Mouse (Mus musculus): Measurements from ENCODE around the gene Otx2.

Otx2 gene

GRCm38 (mm10) chr14:48673541-48673940 is at the start of gene Otx2:
Gene Otx2 (minus strand): TSS chr14:48673819.
- no peak for DNase-seq (ENCODE audit: low spot score in 2 of 2)

GRCm38 (mm10) chr14:48722763-48723162 is 49.1 kb upstream of the Otx2 start:
- no peak for DNase-seq (ENCODE audit: low spot score in 2 of 2)

- DNase-seq (ENCODE audit: low spot score in 2 of 2): no peak
These were observed 45.7 kb upstream of the Otx2 start for GRCm38 (mm10) chr14:48719296-48719695.

- DNase-seq (ENCODE audit: low spot score in 2 of 2): no peak
These were observed 44.1 kb upstream of the Otx2 start for GRCm38 (mm10) chr14:48717632-48718279.

- no peak for DNase-seq (ENCODE audit: low spot score in 2 of 2)
These were observed 42.8 kb upstream of the Otx2 start for GRCm38 (mm10) chr14:48716456-48716855.

- no peak for DNase-seq (ENCODE audit: low spot score in 2 of 2)
These were observed 37.3 kb upstream of the Otx2 start for GRCm38 (mm10) chr14:48710871-48711370.

- no peak for DNase-seq (ENCODE audit: low spot score in 2 of 2)
These were observed 36.6 kb upstream of the Otx2 start for GRCm38 (mm10) chr14:48710062-48710870.

- no peak for DNase-seq (ENCODE audit: low spot score in 2 of 2)
These were observed 35.9 kb upstream of the Otx2 start for GRCm38 (mm10) chr14:48709371-48710061.

- DNase-seq (ENCODE audit: low spot score in 2 of 2): no peak
These were observed 34.3 kb upstream of the Otx2 start for GRCm38 (mm10) chr14:48707844-48708383.

- no peak for DNase-seq (ENCODE audit: low spot score in 2 of 2)
These were observed 33.8 kb upstream of the Otx2 start for GRCm38 (mm10) chr14:48707391-48707790.

GRCm38 (mm10) chr14:48700790-48701370 is 27.3 kb upstream of the Otx2 start:
- no peak for DNase-seq (ENCODE audit: low spot score in 2 of 2)

- DNase-seq (ENCODE audit: low spot score in 2 of 2): no peak
These were observed 6.0 kb upstream of the Otx2 start for GRCm38 (mm10) chr14:48679590-48679989.

- DNase-seq (ENCODE audit: low spot score in 2 of 2): no peak
These were observed 5.1 kb upstream of the Otx2 start for GRCm38 (mm10) chr14:48678674-48679073.

- no peak for DNase-seq (ENCODE audit: low spot score in 2 of 2)
These were observed 615 bp upstream of the Otx2 start for GRCm38 (mm10) chr14:48674036-48674831.

GRCm38 (mm10) chr14:48672611-48673176 is 925 bp downstream of the Otx2 start:
- no peak for DNase-seq (ENCODE audit: low spot score in 2 of 2)

GRCm38 (mm10) chr14:48671480-48672240 is 2.0 kb downstream of the Otx2 start:
- no peak for DNase-seq (ENCODE audit: low spot score in 2 of 2)

GRCm38 (mm10) chr14:48670761-48671479 is 2.7 kb downstream of the Otx2 start:
- no peak for DNase-seq (ENCODE audit: low spot score in 2 of 2)

- no peak for DNase-seq (ENCODE audit: low spot score in 2 of 2)
These were observed 3.4 kb downstream of the Otx2 start for GRCm38 (mm10) chr14:48670258-48670630.

All from spleen, postnatal 36 days (tissue).